Mouse (Mus musculus): ENCODE measurements around the gene Pusl1.

Pusl1 gene

DNA sequence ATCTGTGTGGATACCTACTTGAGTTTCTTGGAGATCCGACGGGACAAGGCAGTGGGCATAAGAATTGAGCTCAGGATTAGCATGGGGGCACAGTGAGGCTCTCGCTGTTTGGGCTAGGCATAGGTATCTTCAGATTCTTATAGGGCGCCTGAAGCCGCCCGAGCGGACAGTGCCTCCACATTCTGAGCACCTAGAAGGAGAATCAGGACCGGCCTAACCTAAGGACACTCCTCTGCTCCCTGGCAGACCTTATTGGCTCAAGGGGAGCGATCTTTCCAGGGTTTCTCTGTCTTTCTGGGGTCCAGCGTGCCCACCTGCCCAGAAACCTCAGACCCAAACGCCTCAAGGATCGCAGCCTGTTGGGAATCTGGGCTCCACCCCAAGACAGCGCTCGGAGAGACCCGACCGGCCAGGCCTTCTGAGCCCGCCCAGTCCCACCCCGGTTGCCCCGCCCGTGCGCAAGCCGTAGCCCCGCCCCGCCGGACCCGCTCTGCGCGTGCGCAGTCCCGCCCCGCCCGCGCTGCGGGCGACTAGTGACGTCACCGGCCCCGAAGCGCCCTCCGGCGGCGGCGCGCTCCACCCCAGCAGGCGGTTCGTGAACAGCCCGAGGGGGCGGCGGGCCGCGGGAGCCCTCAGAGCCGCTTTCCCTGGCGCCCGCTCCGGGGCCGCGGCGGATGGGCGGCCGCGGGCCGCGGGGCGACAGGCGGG, 44.6 kb downstream of the Pusl1 start, which contains the start of gene Dvl1:
Gene Dvl1, plus strand, starts transcription at position 532 of the 708 bp plus-strand sequence.
- peak; percentile 80 for ATAC-seq (ENCODE audit: insufficient number of reproducible peaks, low FRiP score, low TSS enrichment)

DNA sequence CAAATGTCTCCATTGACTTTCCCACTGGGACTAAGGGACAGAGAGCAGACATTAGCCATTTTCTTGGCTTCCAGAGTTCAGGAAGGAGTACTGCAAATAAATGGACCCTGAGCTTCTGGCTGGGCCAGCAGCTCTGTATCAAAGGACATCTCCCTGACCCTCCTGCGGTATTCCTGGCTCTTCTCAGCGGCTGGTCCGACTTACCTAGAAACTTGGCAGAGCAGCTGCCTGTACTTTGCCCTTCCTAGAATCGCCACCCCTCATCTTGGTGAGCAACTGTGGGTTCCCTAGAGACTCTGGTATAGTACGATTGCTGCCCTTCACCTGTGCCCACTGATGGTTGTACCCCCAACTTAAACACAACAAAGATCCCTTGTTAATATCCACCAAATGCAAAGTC, 48.4 kb downstream of the Pusl1 start:
- ATAC-seq (ENCODE audit: insufficient number of reproducible peaks, low FRiP score, low TSS enrichment), result no peak

DNA sequence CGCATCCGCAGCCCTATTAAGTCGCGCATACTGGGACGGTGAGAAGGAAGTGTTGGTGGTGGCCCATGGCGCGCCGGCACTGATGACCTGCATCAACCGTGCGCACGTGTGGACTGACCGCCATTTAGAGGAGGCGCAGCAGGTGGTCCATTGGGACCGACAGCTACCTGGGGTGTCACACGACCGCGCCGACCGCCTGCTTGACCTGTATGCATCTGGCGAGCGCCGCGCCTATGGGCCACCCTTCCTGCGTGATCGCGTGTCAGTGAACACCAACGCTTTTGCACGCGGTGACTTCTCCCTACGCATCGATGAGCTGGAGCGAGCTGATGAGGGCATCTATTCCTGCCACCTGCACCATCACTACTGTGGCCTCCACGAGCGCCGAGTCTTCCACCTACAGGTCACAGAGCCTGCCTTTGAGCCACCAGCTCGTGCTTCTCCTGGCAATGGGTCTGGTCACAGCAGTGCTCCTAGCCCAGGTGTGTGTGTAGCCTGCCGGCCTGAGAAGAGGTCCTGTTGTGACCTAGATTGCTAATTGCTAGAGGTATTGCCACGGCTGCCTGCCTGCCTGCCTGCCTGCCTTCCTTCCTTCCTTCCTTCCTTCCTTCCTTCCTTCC, 49.8 kb downstream of the Pusl1 start:
- ATAC-seq (ENCODE audit: insufficient number of reproducible peaks, low FRiP score, low TSS enrichment), result no peak

DNA sequence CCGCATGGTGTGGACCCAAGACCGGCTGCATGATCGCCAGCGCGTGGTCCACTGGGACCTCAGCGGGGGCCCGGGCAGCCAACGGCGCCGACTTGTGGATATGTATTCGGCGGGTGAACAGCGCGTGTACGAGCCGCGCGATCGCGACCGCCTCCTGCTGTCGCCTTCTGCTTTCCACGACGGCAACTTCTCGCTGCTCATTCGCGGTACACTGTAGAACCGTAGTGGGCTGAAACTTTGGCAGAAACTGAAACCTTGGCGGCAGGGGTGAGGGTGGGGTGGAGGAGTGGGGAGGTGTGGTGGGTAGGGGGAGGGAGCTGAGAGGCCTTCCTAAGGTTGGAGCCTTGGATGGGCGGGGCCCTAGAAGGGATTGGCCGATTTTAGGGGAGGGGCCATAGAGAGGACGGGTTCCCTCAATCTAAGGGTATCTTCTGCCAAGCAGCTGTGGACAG, 50.6 kb downstream of the Pusl1 start:
- ATAC-seq (ENCODE audit: insufficient number of reproducible peaks, low FRiP score, low TSS enrichment), result no peak

DNA sequence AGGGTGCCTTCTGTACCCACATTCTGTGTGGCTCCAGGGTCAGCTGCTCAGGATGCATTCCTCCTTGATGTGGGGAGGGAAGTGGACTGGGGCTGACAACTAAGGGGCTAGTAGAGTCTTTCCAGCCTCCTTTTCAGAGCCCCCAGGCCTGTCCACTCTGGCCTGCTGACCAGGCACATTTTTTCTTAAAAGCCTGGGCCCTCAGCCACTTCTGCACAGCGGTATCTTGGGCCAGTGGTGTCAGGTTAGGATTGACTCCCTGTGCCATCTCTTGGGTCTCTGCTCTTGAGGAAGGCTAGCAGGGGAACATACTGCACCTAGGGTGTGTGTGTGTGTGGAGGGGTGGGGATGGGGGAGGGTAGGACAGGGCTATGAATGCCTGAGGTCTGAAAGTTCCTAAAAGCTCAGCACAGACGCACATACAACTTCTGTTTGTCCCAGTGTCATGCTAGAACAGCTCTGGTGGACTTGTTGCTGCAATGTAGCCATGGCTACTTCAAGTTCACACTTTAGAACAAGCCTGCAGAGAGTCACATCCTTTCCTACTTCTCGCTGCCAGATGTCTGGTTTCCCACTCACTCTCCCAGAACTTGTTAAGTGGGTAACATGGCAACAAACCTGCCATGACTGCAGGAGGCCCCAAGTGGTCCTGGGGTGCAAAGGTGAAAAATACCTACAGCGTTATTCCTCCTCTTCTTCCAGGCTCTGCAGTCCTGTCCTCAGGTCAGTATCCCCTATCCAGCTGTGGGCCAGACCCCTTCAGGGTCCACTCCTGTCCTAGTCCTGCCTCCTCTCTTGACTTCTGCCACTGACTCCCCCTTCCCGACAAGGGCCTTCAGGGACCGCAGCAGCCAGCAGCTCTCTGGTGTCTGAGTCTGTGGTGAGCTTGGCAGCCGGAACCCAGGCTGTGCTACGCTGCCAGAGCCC, 51.2 kb downstream of the Pusl1 start:
- no peak for ATAC-seq (ENCODE audit: insufficient number of reproducible peaks, low FRiP score, low TSS enrichment)

DNA sequence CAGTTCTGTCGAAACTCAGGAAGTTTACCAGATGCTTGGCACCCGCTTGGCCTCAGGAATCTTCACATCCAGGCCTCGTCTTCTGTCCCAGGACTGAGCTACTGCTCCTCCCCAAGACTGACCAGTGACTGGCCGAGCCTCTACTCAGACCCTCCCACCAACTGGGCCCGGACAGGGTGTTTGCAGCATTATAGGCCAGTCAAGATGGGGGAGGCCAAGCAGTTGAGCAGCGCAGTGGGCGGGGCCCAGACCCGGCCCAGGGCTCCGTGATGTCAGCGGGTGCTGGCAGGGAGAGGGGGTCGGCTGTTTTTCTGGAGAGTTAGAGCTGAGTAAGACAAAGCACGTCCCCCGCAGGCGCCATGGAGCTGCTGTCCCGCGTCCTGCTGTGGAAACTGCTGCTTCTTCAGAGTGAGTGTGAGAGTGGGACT, 52.1 kb downstream of the Pusl1 start, which contains the start of gene Mxra8:
Gene Mxra8, plus strand, starts transcription at position 198 of the 428 bp plus-strand sequence.
- no peak for ATAC-seq (ENCODE audit: insufficient number of reproducible peaks, low FRiP score, low TSS enrichment)

DNA sequence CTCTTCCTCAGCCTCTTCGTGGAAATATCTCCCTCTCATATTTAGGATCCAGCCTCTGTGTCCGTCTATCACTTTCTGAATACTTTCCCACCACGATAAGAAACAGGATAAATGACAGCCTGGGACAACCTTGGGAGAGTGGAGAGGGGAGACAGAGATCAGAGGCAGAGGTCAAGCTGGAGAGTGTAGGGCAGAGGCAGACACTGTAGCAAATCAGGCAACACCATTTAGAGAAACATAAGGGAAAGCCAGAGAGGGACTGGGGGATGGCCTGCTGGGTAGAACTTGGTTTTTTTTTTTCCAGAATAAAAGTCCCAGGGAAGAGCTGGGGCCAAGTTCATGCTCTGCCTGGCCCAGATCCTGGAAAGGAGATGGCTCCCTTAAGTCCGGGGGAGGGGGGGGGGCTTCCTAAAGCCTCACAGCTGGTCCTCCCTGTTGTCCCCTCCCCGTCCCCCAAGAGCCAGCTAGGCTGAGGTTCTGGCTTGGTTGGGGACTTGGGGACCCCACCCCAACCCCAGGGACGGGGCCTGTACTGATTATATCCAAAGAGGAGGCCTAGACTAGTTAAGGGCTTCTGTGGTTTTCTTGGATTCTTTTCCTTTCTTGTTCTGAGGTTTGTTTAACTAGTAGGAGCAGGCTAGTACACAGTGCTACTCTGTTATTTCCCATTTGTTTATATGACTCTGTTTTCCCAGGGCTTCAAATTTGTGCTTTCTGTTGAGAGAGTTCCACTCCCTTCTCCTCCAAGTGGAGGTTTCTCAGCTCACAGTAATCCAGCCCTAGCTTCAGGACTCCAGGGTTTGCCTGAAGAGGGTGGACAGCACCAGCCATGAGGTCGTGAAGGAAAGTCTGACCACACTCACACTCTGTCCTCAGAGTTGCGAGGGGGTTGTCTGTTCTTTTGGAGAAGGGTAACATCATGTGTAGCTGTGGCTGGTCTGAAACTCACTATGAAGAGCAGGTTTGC, 53.1 kb downstream of the Pusl1 start:
- no peak for ATAC-seq (ENCODE audit: insufficient number of reproducible peaks, low FRiP score, low TSS enrichment)
